Mouse (Mus musculus) small intestine, adult 2 months (tissue): ENCODE data around the gene Stat5b.

ENCODE experiments used
- CTCF ChIP-seq: fragments of 200-500 bp; IDR thresholded peaks from 2 replicates; pipeline ENCODE4 v1.5.1; 2012; ENCODE audit warnings: low read depth, mild to moderate bottlenecking, control low read depth, inconsistent platforms, low read length, moderate library complexity, mixed read lengths; ENCODE audit not compliant: insufficient replicate concordance, insufficient read length; ENCODE audit errors: extremely low read depth
- POLR2A ChIP-seq: fragments of 200-500 bp; IDR thresholded peaks from 2 replicates; pipeline ENCODE4 v1.6.1; 2012; ENCODE audit warnings: low read depth, mild to moderate bottlenecking, control low read depth, inconsistent platforms, low read length, moderate library complexity

GRCm38 (mm10) chr11:100885472-100885871, 34.9 kb upstream of the Stat5b start:
- no peak for TF ChIP-seq CTCF
- no peak for TF ChIP-seq POLR2A
